Mouse (Mus musculus): ENCODE data around the gene Kpna2.
"Not testable (repeated sequence)": the region's sequence is repeated elsewhere in the genome, so short reads cannot be mapped to it uniquely, and the experiment has no call there.

The Kpna2 gene

GRCm38 (mm10) chr11:106999151-106999948 is at the start of gene Kpna2:
Kpna2 (minus strand) TSS chr11:106999541.
- peak; percentile 96 for DNase-seq (ENCODE audit: extremely low read depth, insufficient read length, low spot score)

GRCm38 (mm10) chr11:107046766-107047620 is 47.7 kb upstream of the Kpna2 start:
- no peak for DNase-seq (ENCODE audit: extremely low read depth, insufficient read length, low spot score)

GRCm38 (mm10) chr11:107045546-107045945 is 46.2 kb upstream of the Kpna2 start:
- DNase-seq (ENCODE audit: extremely low read depth, insufficient read length, low spot score) = no peak

GRCm38 (mm10) chr11:107044321-107044720 is 45.0 kb upstream of the Kpna2 start:
- DNase-seq (ENCODE audit: extremely low read depth, insufficient read length, low spot score) = no peak

- no peak for DNase-seq (ENCODE audit: extremely low read depth, insufficient read length, low spot score)
Measured at GRCm38 (mm10) chr11:107043361-107043760, 44.0 kb upstream of the Kpna2 start.

- DNase-seq (ENCODE audit: extremely low read depth, insufficient read length, low spot score) = no peak
Measured at GRCm38 (mm10) chr11:107041396-107041795, 42.1 kb upstream of the Kpna2 start.

- no peak for DNase-seq (ENCODE audit: extremely low read depth, insufficient read length, low spot score)
Measured at GRCm38 (mm10) chr11:107039417-107039816, 40.1 kb upstream of the Kpna2 start.

GRCm38 (mm10) chr11:107034085-107034810 is 34.9 kb upstream of the Kpna2 start:
- no peak for DNase-seq (ENCODE audit: extremely low read depth, insufficient read length, low spot score)

- no peak for DNase-seq (ENCODE audit: extremely low read depth, insufficient read length, low spot score)
Measured at GRCm38 (mm10) chr11:107031635-107032034, 32.3 kb upstream of the Kpna2 start.

- DNase-seq (ENCODE audit: extremely low read depth, insufficient read length, low spot score) = no peak
Measured at GRCm38 (mm10) chr11:107029536-107029935, 30.2 kb upstream of the Kpna2 start.

GRCm38 (mm10) chr11:107028754-107029153 is 29.4 kb upstream of the Kpna2 start:
- DNase-seq (ENCODE audit: extremely low read depth, insufficient read length, low spot score) = no peak

- no peak for DNase-seq (ENCODE audit: extremely low read depth, insufficient read length, low spot score)
Measured at GRCm38 (mm10) chr11:107028275-107028618, 28.9 kb upstream of the Kpna2 start.

GRCm38 (mm10) chr11:107027431-107028274 is 28.3 kb upstream of the Kpna2 start:
- peak; percentile 85 for DNase-seq (ENCODE audit: extremely low read depth, insufficient read length, low spot score)

- no peak for DNase-seq (ENCODE audit: extremely low read depth, insufficient read length, low spot score)
Measured at GRCm38 (mm10) chr11:107026554-107027430, 27.5 kb upstream of the Kpna2 start.

- DNase-seq (ENCODE audit: extremely low read depth, insufficient read length, low spot score) = no peak
Measured at GRCm38 (mm10) chr11:107025411-107026321, 26.3 kb upstream of the Kpna2 start, which contains the start of gene 1810010H24Rik. 1810010H24Rik (plus strand) TSS chr11:107025681.

GRCm38 (mm10) chr11:107024406-107024805 is 25.1 kb upstream of the Kpna2 start:
- no peak for DNase-seq (ENCODE audit: extremely low read depth, insufficient read length, low spot score)

GRCm38 (mm10) chr11:107022050-107022683 is 22.8 kb upstream of the Kpna2 start:
- DNase-seq (ENCODE audit: extremely low read depth, insufficient read length, low spot score) = no peak

- DNase-seq (ENCODE audit: extremely low read depth, insufficient read length, low spot score) = not testable (repeated sequence)
Measured at GRCm38 (mm10) chr11:107019722-107020121, 20.4 kb upstream of the Kpna2 start.

Data from 3134 (cell line).